Mouse (Mus musculus): ENCODE measurements around the gene Cacna1e.

- TF ChIP-seq POLR2A (IDR thresholded peaks at IDR 0.05; ENCODE audit: borderline replicate concordance, low read depth, low read length) (no peak), CTCF (IDR thresholded peaks at IDR 0.05; ENCODE audit: low read depth, low read length) (no peak)
Observed at GRCm38 (mm10) chr1:154802301-154802904, 81.9 kb downstream of the Cacna1e start.

All from bone marrow macrophage, adult 2 months (primary cell).